Mouse (Mus musculus) cerebellum, postnatal 10 days (tissue): ENCODE measurements around the gene Pard3b.
"Not testable (repeated sequence)": the region's sequence is repeated elsewhere in the genome, so short reads cannot be mapped to it uniquely, and the experiment has no call there.

ENCODE experiments used
- DNase-seq, 2 experiments: peaks; one replicate each; pipeline ENCODE4 v3.0.0; 2021; ENCODE audit warnings: mixed read lengths in 2 of 2

The Pard3b gene

DNA sequence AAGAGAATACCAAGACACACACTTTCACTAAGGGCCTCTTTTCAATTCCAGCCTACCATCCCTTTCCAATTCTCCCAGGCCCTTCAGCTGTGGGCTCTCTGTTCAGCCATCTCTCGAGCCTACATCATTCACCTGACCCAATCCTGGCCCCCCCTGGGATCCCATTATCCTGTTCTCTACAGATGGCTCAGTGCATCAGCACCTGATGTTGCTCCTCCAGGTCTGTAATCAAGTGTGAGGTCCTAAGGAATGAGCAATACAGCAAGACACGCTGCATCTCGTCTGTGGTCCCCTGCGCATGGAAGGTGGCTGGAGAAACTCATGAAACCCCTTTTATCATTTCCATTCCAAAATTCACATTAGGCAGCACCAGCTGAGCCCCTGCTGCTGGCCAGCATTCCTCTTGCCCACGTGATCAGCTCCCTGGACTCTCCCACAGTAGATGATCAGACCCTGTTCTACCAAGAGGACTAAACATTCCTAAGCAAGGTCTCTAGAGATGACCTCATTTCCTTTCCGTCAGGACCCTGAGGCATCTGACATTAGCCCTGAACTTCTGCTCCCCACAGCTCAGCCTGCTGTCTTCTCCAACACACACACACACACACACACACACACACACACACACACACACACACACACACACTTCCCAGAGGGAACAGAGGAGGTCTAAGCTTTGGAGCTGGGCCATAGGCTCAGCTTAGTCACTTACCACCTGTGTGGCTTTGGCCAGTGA, 952.8 kb downstream of the Pard3b start:
- DNase-seq = peak; percentile 48 to 69

DNA sequence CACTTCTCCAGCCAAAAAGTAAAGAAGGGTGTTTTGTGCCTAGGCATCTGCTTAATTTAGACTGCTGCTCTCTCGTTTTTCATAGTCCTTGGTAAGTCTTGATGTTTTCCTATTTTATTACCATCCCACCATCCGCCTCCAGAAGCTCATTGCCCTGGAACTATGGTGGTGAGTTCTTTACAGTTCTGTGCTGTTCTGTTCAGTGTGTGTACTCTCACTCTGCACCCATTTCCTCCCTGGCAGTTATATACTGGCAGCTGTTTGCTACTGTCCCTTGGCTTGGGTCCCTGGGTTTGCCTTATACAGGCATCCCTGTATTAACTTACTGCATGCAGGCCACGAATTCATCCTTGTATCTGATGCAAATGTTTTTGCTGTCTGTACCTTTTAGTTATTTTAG, 956.8 kb downstream of the Pard3b start:
- DNase-seq = peak; percentile 49 to 57

DNA sequence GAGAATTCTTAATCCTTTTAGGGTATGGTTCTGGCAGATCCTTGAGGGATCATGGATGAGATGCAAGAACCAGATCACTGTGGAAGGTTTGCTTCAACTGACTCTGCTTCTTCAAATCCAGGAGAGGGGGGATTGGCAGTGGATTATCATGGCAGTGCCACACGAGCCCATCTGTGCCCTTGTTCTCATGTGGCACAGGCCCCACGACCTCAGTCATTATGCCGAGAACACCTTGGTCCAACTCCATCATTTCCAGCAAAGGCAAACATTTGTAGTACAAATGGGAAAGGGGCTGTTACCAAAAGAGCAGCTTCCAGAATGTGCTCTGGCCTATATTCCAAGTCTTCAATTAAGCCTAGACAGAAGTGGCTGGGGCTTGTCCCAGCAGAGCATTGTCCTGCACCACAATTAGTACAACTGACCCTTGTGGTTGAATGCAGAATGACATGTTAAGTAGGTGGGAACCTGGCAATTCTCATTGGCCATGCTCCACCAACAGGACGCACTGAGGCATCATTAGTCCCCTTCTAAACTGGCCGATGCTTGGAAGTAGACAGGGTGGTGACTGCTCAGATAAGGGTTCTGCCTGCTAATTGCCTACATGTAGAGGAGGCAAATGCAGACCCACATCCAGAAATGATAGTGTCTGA, 959.3 kb downstream of the Pard3b start:
- peak; percentile 54 to 62 for DNase-seq

DNA sequence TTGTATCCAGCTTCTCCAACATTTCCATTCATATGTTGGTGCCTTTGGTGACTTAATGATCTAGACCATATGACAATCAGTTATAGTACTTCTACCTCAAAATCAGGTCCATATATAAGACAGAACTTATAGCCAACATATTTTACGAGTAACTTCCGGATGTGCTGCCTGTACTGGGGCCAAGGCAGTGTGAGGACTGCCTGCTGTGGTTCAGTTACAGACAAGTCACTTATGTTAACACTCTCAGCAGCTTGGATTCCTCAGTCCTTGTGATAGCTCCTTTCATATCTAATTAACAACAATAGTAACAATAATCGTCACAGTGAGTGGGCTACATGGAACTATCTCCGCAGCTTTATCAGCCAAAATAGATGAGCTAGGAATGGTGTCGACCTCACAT, 959.9 kb downstream of the Pard3b start:
- no peak for DNase-seq

DNA sequence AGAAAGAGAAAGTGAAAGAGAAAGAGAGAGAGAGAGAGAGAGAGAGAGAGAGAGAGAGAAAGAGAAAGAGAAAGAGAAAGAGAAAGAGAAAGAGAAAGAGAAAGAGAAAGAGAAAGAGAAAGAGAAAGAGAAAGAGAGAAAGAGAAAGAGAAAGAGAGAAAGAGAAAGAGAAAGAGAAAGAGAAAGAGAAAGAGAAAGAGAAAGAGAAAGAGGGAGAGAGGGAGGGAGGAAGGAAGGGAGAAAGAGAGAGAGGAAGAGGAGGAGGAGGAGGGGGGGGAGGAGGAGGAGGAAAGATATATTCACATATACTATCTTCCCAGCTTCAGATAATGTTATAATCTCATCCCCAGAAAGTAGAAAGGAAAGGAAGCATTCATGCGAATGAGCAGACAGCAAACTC, 966.0 kb downstream of the Pard3b start:
- DNase-seq = not testable (repeated sequence)

DNA sequence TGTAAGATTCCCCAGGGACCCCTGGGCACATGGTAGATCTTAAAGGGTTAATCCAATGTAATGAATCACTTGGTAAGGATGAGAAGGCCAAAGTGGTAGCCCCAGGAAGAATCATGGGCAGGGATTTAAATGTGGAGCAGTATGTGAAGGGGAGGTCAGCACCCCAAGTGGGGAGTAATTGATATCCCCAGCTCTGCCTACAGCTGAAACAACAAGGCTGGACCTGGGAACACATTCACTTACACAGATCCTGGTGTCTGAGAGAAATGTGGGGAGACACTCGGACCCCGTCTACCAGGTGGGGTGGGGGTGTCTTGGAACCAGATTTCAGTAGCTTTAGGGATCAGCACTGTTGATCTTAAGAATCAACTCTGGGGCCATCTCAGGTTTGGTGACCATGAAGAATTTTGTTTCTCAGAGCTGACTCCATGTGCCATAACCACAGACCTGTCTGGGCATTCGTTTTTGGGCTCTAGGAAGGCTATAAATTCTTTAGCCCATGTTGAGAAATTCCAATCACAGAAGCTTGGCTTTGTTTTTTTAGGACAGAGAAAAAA, 979.6 kb downstream of the Pard3b start:
- DNase-seq = no peak

DNA sequence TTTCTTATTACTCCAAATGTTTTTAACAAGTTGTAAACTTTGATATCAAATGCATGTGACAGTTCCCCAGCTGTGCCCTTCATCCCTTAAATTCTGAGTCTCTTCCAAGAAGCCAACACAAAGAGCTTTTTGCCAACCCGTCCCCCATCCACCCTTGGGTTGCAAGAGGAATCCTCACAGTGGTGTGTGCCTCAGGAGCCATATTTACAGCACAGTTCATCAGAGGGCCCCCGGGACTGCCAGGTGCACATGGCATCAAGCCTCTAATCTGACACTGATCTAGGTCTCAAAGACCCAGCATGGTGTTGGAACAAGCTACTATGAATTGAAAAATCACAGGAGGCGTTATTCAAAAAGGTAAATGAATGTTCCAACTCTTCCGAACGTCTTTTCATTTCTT, 980.8 kb downstream of the Pard3b start:
- no peak for DNase-seq

DNA sequence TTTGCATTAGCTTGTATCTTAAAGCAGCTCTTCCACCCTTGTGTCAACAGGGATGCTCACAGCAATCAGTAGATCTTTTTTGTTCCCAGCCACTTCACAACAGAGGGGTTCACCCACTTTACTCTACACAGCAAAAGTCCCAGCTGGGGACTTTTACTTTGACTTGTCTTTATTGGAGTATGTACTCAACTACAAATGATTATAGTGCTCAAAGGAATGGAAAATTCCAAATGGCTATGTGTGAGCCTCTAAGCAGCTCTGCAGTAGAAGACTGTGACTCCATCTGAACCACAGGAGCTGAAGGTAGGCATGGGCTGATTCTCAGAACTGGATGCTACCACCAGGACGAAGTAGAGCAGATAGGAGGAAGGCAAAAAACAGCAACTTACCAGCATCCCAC, 983.8 kb downstream of the Pard3b start:
- DNase-seq = no peak

DNA sequence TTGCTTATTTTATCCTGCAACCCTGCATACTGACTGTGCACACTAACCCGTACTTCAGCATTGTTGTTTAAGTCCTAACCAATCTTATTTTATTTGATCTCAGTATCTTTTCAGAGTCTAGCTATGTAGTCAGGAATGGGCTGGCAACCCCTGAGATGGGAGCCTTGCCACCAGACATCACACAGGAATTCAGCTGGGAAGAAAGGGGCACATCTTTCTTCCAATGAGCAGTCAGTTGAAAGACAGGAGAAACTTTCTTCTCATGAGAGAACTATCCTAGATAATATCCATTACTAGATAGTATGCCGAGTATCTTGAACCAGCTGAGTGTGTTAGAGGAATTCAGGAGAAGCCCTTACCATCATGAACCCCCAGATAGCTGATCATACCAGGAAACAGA, 985.5 kb downstream of the Pard3b start:
- DNase-seq = no peak

DNA sequence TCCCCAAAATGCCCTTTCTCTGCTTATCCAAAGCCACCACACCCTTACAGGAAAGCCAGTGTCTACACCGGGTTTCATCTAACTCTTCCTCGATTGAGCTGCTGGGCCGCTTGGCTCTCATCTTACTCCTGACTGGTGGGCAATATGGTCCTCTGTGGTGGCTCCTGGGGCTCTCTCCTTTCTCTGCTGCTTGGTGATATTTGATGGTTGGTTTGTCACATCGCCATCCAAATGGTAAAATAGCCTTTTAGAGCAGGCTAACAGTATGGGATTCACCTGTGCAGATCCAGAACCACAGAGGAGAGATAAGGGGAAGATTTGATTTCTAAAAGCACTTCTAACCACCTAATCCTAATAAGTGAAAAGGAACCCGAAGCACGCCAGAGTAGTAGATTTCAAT, 986.2 kb downstream of the Pard3b start:
- DNase-seq = peak in 1 of 2 experiments; percentile 16

DNA sequence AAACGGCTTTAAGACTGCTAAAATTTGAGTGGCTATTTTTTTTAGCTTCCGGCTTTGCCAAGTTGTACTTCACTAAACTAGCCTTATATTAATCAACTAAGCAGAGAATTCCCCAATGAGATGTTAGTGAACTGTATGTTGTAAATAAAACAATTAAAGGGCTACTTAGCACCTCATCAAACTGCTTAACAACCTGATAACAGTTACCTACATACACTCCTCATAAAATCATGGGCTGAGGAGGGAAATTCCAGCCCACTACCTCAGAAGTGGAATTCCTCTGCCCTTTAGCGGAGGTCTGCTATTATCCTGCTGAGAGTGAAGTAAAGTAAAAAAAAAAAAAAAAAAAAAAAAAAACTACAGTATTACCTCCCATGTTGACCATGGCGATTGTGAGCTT, 986.7 kb downstream of the Pard3b start:
- no peak for DNase-seq

DNA sequence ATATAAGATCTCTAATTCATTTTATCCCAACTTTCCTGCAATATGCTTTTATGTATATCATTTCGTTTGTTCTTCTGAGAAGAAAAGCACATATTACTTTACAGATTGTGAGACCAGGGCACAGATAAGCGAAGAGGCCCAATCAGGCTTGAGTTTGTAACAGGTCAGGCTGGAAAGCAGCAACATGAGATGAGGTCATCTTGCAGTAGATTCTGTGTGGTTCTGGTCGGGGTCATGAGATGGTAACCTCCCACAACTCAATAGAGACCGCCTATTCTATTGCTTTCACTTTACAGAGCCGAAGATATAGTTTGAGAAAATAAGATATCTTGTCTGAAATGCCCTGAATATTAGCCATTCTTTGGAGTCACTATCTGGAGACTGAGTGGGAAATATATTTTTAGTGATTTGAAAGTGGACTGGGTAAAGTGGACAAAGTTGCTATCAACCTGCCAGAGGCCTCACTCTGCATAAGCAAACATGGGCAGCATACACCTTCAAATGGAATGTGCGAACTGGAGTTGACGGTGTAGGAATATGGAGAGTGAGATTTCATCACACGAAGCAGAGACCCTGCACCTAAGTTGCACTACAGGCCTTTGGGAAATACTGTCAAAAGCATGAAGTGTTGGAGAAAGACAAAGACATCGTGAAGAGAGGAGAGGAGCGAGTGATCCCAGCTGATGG, 987.3 kb downstream of the Pard3b start:
- DNase-seq = no peak

DNA sequence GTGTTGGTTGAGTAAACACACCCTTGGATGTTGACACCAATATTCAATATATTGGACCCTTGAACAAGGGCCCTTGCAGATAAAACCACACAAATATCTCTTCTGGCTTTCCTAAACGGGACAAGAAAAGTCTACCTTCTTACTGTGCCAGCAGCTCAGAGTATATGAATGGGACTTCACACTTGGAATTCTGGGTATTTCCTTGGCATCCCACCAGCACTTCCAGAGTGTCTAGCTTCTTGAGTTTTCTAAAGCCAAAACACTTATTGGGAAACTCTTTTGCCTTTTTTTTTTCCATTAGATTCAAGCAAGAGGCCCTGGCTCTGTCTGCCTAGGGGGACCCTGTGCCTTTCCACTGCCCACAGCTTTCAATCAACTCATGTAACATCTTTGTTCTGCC, 991.3 kb downstream of the Pard3b start:
- peak in 1 of 2 experiments; percentile 18 for DNase-seq

DNA sequence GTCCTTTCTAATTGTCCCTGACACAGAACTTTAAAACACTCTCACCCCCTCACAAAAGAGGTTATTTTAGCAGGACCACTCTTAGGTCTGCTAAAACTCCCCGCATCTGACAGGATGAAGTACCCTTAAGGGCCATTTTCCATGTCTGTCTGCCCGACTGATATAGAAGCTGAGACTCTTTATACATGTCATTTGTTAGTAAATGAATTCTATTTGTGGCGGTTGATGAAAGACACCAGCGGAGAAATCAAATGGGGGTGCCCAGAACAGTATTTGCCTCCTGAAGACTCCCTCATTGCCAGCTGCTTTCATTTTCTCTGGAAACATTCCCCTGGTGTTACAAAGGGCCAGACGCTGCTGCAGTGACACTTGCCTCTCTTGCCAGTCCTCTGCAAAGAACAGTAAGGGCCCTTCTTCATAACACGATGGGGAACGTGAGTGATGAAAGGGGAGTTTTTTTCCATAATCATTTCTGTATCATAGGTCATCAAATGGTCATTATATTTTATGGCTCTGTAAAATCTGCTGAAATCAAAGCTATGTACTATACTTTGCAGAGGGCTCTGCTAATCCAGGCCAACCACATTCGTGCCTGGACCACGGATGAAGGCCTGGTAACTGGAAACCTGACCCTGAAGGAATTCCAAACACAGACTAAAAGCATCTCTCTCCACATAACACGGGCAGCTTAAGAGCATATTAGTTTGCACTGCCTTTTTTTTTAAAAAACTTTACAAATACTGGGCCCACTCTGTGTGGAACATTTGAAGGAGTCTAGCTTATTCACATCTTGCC, 993.1 kb downstream of the Pard3b start:
- DNase-seq = no peak

DNA sequence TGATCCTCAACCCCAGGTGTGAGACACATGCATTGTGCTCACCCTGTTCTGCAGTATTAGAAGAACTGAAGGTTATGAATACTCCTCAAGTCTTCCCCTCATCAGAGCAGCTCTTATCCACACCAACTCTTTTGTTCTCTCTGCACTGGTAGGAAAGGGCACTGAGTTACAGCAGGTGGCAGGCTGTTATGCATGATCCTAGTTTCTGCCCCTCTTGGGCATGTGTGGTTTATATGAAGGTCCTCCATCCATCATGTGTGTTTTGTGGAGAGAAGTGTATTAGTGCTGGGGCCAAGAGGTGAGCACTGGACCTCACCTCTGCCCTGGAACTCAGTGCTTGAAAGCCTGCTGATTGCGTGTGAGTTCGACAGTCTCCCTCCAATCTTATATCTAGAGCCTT, 994.3 kb downstream of the Pard3b start:
- no peak for DNase-seq

DNA sequence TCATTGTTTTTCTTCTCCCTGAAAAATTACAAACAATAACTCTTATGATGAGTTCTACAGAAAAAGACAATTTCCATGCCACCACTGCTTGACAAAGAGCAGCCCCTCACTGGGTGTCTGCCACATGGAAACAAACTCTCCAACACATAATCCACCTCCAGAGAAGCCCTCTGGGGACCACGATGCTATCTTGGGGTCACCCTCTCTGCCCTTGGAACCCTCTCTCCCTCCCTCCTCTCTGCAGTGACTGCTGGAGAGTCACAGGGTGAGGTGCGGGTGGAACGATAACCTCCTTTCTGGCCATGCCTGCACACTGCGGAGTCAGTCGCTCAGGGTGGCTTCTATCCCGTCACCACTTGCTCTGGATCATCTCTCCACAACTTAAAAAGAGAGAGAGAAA, 996.6 kb downstream of the Pard3b start:
- no peak for DNase-seq

DNA sequence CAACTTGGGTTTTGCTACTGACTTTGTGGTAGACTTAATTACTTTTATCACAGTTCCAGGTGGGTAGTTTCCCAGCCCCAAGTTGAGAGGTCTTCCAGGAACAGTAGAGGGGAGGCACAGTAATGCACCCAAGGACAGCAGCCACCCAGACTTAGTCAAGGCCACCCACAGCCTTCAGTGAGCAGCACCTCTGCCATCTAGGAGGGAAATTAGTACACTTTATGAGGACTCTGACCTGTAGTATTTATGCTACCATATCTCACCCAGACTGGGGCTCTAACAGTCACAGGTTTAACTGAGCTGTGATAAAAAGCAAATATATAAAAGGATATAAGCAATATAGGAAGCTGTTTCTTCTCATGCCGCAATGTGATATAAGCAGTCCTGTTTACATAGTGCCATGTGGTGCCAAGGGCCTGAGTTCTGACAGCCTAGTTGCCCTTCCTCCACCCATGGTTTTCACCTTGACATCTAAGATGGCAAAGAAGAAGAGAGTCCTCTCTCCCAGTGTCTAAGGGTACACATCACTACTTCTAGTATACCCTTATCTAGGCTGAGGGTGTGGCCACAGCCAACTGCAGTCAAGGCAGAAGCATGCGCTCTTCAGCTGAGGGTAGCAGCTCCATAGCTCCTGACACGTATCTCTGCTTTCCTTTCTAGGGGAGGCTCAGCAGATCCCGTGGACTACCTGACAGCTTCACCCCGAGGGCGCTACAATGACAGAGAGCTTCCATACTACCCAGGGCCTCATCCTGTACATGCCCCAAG, 998.5 kb downstream of the Pard3b start:
- DNase-seq = no peak

DNA sequence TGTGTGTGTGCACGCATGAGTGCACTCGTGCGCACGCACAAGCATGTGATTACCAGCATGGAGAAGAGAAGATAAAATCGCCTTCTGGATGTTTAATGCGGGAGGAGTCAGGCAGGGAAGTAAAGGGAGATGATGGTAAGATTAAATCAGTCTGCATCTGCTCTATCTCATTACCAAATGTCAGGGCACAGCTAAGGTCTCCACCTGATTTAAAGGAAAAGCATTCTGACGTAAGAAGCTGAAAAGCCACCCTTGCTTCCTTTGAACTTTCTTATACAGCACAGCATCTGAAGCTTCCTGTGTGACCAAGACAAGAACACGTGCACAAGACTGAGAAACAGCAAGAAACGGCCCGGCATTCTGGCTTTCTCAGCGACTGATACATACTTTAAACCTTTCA, 1000.4 kb downstream of the Pard3b start:
- no peak for DNase-seq

DNA sequence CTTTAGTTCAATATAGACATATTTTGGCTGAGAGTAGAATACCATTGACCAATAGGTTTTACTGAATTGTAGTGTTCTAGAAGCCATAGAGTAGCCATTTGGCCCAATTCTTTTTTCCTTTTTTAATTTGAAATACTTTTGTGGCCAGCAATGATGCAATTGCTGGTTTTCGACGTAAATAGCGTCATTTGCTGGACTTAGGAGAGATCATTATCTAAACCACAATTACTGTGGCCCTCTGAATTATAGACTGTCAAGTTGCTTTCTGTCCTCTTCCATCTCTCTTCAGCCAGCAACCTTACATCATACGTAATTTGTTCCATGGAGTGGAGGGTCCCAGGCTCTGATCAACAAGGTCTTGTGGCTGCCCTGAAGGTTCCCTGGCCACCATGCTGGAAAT, 1000.8 kb downstream of the Pard3b start:
- DNase-seq = no peak

DNA sequence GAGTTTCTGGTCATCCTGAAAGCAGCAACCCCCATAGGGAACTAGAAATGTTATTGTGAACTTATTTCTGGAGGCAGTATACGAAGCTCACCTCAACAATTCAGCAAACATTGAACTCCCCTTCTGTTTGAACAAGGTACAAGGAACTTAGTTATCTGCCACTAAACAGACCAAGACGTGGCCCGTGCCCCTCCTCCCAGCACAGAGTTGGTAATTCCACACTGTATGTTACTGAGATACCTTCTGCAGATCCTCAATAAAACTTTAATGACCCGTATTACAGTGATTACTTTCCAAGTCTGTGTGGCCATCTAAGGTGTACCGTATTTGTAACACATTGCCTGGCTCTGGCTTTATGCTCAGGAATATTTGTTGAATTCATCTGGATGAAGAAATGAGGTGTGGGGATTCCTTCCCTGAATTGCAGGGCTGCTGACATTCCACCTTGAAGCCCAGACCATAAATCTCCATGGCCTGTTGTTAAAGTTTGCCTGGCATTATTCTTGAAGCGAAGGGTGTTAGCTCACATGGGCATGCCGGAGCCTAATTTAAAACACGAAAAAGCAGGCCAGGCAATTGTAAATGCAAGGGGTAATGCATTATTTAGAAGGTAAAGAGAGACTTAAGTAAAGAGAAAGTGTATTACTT, 1006.1 kb downstream of the Pard3b start:
- no peak for DNase-seq

DNA sequence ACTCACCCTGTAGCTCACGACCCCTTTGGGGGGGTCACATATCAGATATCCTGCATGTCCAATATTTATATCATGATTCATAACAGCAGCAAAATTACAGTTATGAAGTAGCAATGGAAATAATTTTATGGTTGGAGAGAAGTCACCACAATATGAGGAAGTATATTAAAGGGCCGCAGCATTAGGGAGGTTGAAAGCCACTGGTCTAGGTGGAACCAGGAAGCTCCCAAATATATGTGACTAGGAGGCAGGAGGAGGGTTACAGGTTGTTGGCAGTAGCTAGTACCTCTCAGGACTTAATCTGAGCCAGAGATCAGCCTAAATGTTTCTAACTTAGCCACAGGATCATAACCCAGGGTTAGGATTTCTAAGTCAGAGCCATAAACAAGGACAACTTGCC, 1008.2 kb downstream of the Pard3b start:
- DNase-seq = no peak

DNA sequence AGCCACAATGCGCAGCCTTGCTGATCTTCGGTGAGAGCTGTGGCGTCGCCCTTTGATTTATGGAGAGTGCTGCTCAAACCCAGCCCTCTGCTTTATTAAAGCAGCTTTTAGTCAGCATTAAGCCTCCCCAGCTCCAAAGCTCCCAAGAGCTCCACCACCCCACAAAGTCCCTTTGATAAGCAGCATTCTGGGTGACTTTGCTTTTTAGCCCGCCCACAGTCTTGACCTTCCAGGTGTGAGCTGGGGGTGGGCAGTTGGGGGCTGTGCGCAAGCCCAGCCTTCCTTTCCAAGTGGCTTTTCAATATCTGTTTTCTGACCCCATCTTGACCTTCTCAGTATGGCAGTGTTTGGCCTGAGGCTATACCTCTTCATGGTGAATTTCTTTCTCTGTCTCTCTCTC, 1009.5 kb downstream of the Pard3b start:
- DNase-seq = no peak
